ENCODE assay signal across 10 mouse cellular contexts in genomic region chr1:178634359-178635085, GRCm38 (mm10).
A peak's percentile ranks its signal among the peaks of the same experiment; 100 is the strongest.
DNase-seq lines count a peak whose midpoint lies in the region; ATAC-seq lines count a peak whose summit lies in the region.
"Had no signal": no experiment of that assay in that cellular context is flagged by ENCODE, and none has a peak within 500 bp of the region (broad histone marks: within the 10 kb centered on the region; RNA-seq: fewer than 3 reads in every experiment).

No protein-coding gene starts in this region.

- peak overlapping the region; percentile 48 for H3K4me2 ChIP-seq in heart, embryonic 16.5 days (ENCODE audit: low read depth, low read length)
- peak overlapping the region; percentile 21 for H3K4me2 ChIP-seq in embryonic facial prominence, embryonic 15.5 days (replicated peaks)
- peak overlapping the region; percentile 32 for H3K4me2 ChIP-seq in intestine, embryonic 16.5 days (ENCODE audit: low read depth, low read length)
- no peak overlapping the region; the same call in 1 of the 2 replicates for H3K4me2 ChIP-seq in neural tube, embryonic 14.5 days (ENCODE audit: low read depth, low read length)

- H3K4me3 ChIP-seq in heart, embryonic 16.5 days (ENCODE audit: low read length), result 0 out of 2 replicates have a peak overlapping the region, but pooled peaks have one; percentile 4
- no peak overlapping the region for H3K4me3 ChIP-seq in embryonic facial prominence, embryonic 15.5 days (replicated peaks)
- no peak overlapping the region for H3K4me3 ChIP-seq in intestine, embryonic 16.5 days (ENCODE audit: low read length)
- no peak overlapping the region for H3K4me3 ChIP-seq in neural tube, embryonic 14.5 days (ENCODE audit: low read depth, low read length)
- H3K4me3 ChIP-seq: erythroblast, embryonic 14.5 days had no signal

- no peak for DNase-seq in heart, postnatal 36 days
- no peak for DNase-seq in thymus, postnatal 25 days
- no peak for DNase-seq in spleen, postnatal 10 days (ENCODE audit: low spot score in 2 of 2)
- DNase-seq: heart, postnatal 10 days had no signal

- H3K9me3 ChIP-seq in heart, embryonic 16.5 days (replicated peaks; ENCODE audit: control insufficient read depth, low read length), result no peaks in the 10 kb centered on the region
- no peaks in the 10 kb centered on the region for H3K9me3 ChIP-seq in embryonic facial prominence, embryonic 15.5 days (replicated peaks)
- no peaks in the 10 kb centered on the region for H3K9me3 ChIP-seq in intestine, embryonic 16.5 days (ENCODE audit: control insufficient read depth, low read length)
- no peaks in the 10 kb centered on the region for H3K9me3 ChIP-seq in neural tube, embryonic 14.5 days (ENCODE audit: control insufficient read depth, low read length)

- 35% methylated on average over 19 of the region's 19 CpGs for WGBS in heart, embryonic 16.5 days
- WGBS in embryonic facial prominence, embryonic 15.5 days, result 29% methylated on average over 19 of the region's 19 CpGs
- WGBS in intestine, embryonic 16.5 days, result 34% methylated on average over 19 of the region's 19 CpGs
- WGBS in neural tube, embryonic 14.5 days, result 50% methylated on average over 19 of the region's 19 CpGs

- H3K27ac ChIP-seq in heart, embryonic 16.5 days (ENCODE audit: low read length), result no peak overlapping the region
- H3K27ac ChIP-seq in embryonic facial prominence, embryonic 15.5 days (replicated peaks), result no peak overlapping the region
- no peak overlapping the region for H3K27ac ChIP-seq in intestine, embryonic 16.5 days (ENCODE audit: low read length)
- H3K27ac ChIP-seq in neural tube, embryonic 14.5 days (ENCODE audit: low read depth, low read length), result peak overlapping the region; percentile 44; the same call in 1 of the 2 replicates

- no peaks in the 10 kb centered on the region for H3K27me3 ChIP-seq in heart, embryonic 16.5 days (ENCODE audit: control insufficient read depth, insufficient read depth, low read length)
- H3K27me3 ChIP-seq in embryonic facial prominence, embryonic 15.5 days, result no peaks in the 10 kb centered on the region
- no peaks in the 10 kb centered on the region for H3K27me3 ChIP-seq in intestine, embryonic 16.5 days (replicated peaks; ENCODE audit: control insufficient read depth, insufficient read depth, low read length)
- no peaks in the 10 kb centered on the region for H3K27me3 ChIP-seq in neural tube, embryonic 14.5 days (ENCODE audit: control insufficient read depth, insufficient read depth, low read length)

- peaks cover 19% of the 10 kb centered on the region for H3K4me1 ChIP-seq in heart, embryonic 16.5 days (ENCODE audit: control insufficient read depth, insufficient read depth, low read length)
- peaks cover 22% of the 10 kb centered on the region for H3K4me1 ChIP-seq in embryonic facial prominence, embryonic 15.5 days
- H3K4me1 ChIP-seq in intestine, embryonic 16.5 days (ENCODE audit: control insufficient read depth, insufficient read depth, low read length), result peaks cover 4% of the 10 kb centered on the region; the same call in 1 of the 2 replicates
- H3K4me1 ChIP-seq in neural tube, embryonic 14.5 days (ENCODE audit: control insufficient read depth, insufficient read depth, low read length), result peaks cover 18% of the 10 kb centered on the region; the same call in 1 of the 2 replicates

- H3K9ac ChIP-seq in heart, embryonic 16.5 days (ENCODE audit: low read length), result 0 out of 2 replicates have a peak overlapping the region, but pooled peaks have one; percentile 42
- H3K9ac ChIP-seq in embryonic facial prominence, embryonic 15.5 days, result no peak overlapping the region
- H3K9ac ChIP-seq in intestine, embryonic 16.5 days (ENCODE audit: low read depth, low read length), result no peak overlapping the region
- H3K9ac ChIP-seq in neural tube, embryonic 14.5 days (replicated peaks; ENCODE audit: low read depth, low read length), result peak overlapping the region; percentile 34; the same call in 1 of the 2 replicates

- H3K36me3 ChIP-seq in heart, embryonic 16.5 days (ENCODE audit: control insufficient read depth, insufficient read depth), result no peaks in the 10 kb centered on the region
- no peaks in the 10 kb centered on the region for H3K36me3 ChIP-seq in embryonic facial prominence, embryonic 15.5 days
- no peaks in the 10 kb centered on the region for H3K36me3 ChIP-seq in intestine, embryonic 16.5 days (ENCODE audit: control insufficient read depth, insufficient read depth, low read length)
- no peaks in the 10 kb centered on the region for H3K36me3 ChIP-seq in neural tube, embryonic 14.5 days (ENCODE audit: control insufficient read depth, insufficient read depth, low read length)

- no peak for ATAC-seq in heart, embryonic 16.5 days (replicated peaks; ENCODE audit: extremely low read depth, insufficient read depth, low FRiP score)
- ATAC-seq in embryonic facial prominence, embryonic 15.5 days (ENCODE audit: insufficient number of reproducible peaks, low FRiP score, low TSS enrichment, low read depth), result peak; percentile 29; the same call in 1 of the 2 replicates
- ATAC-seq in intestine, embryonic 16.5 days, result no peak
- peak; percentile 32 for ATAC-seq in neural tube, embryonic 14.5 days (ENCODE audit: low read depth)
- no peak for ATAC-seq in erythroblast, adult 5-6 weeks (replicated peaks; ENCODE audit: low FRiP score, poor library complexity, severe bottlenecking)

- intact Hi-C loops in heart, postnatal 36 days (cut with DNase I), result no loop called here

Comparison
In these comparisons a context has a peak if more than half of its experiments do, and no peak if none do; other contexts are left out.
1. ATAC-seq: peak in embryonic facial prominence, embryonic 15.5 days (single experiment) and neural tube, embryonic 14.5 days (single experiment); none in heart, embryonic 16.5 days (single experiment), intestine, embryonic 16.5 days (single experiment) and erythroblast, adult 5-6 weeks (single experiment).
2. H3K9ac ChIP-seq: peak in heart, embryonic 16.5 days (single experiment) and neural tube, embryonic 14.5 days (single experiment); none in embryonic facial prominence, embryonic 15.5 days (single experiment) and intestine, embryonic 16.5 days (single experiment).